Mouse (Mus musculus): Measurements from ENCODE around the gene Ccdc124. TPM values are rescaled to one million over a fixed set of nuclear protein-coding genes. Genes with fewer than 3 reads are reported as not detected.

The Ccdc124 gene
- polyA plus RNA-seq, 1 experiment from 2014 or later, result 149 TPM

DNA sequence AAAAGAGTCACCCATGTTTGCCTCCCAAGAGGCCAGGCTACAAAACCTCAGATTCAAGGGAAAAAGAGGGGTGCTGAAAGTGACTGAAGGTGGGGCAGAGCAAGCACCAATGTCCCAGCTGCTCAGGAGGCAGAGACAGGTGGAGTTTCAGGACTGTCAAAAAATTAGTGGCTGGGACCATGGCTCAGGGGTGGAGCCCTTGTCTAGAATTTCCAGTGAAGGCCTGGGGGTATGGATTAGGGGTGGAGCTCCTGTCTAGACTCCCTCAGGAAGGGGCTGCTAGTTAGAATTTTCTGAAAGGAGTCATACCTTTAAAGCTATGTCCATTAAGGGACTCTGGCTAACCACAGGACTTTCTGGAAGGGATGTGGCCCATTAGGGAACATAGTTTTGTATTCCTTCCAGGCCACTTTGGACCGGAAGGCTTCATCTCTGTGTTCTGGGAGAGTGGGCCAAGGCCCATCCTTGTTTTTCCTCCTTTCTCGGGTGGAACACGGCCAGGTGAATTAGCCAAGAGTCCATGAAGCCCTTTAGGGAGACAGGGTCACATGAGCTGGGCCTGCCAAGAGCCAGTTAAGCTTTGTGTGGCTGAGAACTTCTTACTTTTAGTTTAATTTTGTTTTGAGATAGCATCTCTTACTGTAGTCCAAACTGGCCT, 24.3 kb downstream of the Ccdc124 start:
- ATAC-seq (ENCODE audit: low FRiP score, low TSS enrichment) (no peak), DNase-seq (no peak)
- Histone ChIP-seq H3K9ac (replicated peaks; ENCODE audit: low read length) (no peak overlapping the region), H3K27me3 (ENCODE audit: control insufficient read depth, insufficient read depth, low read length) (no peaks in the 10 kb centered on the region), H3K36me3 (ENCODE audit: control insufficient read depth, insufficient read depth, low read length) (peaks cover 18% of the 10 kb centered on the region), H3K4me1 (ENCODE audit: control insufficient read depth, insufficient read depth, low read length) (no peaks in the 10 kb centered on the region), H3K9me3 (ENCODE audit: control insufficient read depth, low read length) (no peaks in the 10 kb centered on the region), H3K4me3 (replicated peaks; ENCODE audit: low read depth, low read length) (no peak overlapping the region), H3K4me2 (ENCODE audit: low read length) (no peak overlapping the region), H3K27ac (replicated peaks; ENCODE audit: low read depth, low read length) (no peak overlapping the region)
- WGBS, result 87% methylated on average over 3 of the region's 3 CpGs

DNA sequence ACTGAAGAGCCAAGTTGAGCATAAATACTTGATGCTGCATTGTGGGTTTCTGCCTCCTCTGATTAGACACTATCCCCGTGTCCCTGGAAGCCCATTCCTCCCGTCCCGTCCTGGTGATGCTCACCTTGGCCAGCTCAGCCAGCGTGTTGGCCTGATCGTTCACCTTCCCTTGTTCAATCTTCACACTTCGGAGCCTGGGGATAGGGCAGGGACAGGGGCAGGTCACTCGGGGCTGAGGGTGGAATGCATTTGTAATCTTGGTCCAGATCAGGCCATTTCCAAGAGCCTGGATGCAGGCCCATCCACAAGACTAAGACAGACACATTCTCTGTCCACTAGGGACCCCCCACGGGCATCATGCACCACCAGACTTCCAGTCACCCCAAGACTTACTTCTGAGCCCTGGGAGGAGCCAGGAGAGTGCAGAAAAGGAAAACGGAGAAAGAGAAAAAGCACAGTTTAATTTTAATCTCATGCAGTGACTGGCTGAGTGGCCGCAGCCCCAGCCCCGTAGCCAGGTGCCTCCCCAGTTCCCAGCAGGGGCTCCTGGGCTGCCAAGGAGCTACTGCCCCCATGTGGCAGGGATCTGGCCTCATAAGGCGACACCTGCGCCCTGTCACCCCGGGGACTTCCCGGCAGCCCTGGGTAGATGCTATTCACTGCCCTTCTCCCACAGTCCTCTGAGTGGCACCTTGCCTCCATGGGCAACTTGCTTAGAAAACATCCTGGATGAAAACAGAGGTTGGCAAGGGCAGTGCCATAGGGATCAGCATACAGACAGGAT, 27.2 kb downstream of the Ccdc124 start:
- no peaks in the 10 kb centered on the region for H3K4me1 ChIP-seq (ENCODE audit: control insufficient read depth, insufficient read depth, low read length)
- DNase-seq (no peak), ATAC-seq (ENCODE audit: low FRiP score, low TSS enrichment) (no peak)
- no peak overlapping the region for H3K4me2 ChIP-seq (ENCODE audit: low read length)
- no peak overlapping the region for H3K4me3 ChIP-seq (replicated peaks; ENCODE audit: low read depth, low read length)
- WGBS, result 57% methylated on average over 15 of the region's 15 CpGs
- peaks cover 16% of the 10 kb centered on the region for H3K36me3 ChIP-seq (ENCODE audit: control insufficient read depth, insufficient read depth, low read length)
- no peaks in the 10 kb centered on the region for H3K9me3 ChIP-seq (ENCODE audit: control insufficient read depth, low read length)
- no peak overlapping the region for H3K9ac ChIP-seq (replicated peaks; ENCODE audit: low read length)
- H3K27ac ChIP-seq (replicated peaks; ENCODE audit: low read depth, low read length), result no peak overlapping the region
- no peaks in the 10 kb centered on the region for H3K27me3 ChIP-seq (ENCODE audit: control insufficient read depth, insufficient read depth, low read length)

DNA sequence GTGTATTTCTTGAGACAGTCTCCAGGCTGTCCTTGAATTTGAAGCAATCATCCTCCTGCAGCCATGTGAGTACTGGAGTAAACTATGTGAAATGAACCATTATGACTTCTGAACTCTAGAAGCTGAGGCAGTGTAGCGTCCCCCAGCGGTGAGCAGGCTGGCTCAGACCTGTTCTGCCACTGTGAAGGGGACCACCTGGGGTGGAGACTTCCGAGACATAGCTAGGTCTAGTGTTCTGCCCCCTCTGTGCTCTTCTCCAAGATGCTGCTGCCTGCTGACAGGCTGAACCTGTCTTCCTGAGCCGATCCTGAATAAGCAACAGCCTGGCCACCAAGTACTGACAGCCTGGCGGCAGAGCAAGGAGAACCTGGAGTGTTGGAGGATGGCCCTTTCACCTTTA, 28.6 kb downstream of the Ccdc124 start:
- ATAC-seq (ENCODE audit: low FRiP score, low TSS enrichment), result no peak

DNA sequence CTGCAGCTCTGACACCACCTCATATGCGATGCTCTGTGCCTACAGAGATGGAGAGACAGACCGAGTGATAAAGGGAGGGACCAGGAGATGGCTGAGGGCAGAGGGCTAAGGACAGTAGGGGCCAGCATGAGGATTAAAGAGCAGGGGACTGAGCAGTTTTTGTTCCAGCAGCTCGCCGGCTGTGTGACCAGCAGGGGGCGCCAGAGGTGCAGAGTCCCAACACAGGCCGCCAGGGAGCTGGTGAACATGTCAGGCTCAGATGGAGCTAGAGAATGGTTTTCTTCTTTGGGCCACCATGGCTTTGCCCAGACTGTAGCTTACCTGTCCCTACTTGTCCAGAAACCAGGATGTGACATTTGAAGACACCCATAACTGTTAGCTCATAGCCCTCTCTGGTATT, 29.2 kb downstream of the Ccdc124 start:
- H3K9me3 ChIP-seq (ENCODE audit: control insufficient read depth, low read length), result no peaks in the 10 kb centered on the region
- H3K27ac ChIP-seq (replicated peaks; ENCODE audit: low read depth, low read length), result no peak overlapping the region
- ATAC-seq (ENCODE audit: low FRiP score, low TSS enrichment), result no peak
- no peak overlapping the region for H3K9ac ChIP-seq (replicated peaks; ENCODE audit: low read length)
- peaks cover 13% of the 10 kb centered on the region; the same call in 1 of the 2 replicates for H3K36me3 ChIP-seq (ENCODE audit: control insufficient read depth, insufficient read depth, low read length)
- H3K4me2 ChIP-seq (ENCODE audit: low read length), result no peak overlapping the region
- no peaks in the 10 kb centered on the region for H3K27me3 ChIP-seq (ENCODE audit: control insufficient read depth, insufficient read depth, low read length)
- 0 out of 2 replicates have a peak, but pooled peaks cover 3% of the 10 kb centered on the region for H3K4me1 ChIP-seq (ENCODE audit: control insufficient read depth, insufficient read depth, low read length)
- DNase-seq, result peak; percentile 92
- no peak overlapping the region for H3K4me3 ChIP-seq (replicated peaks; ENCODE audit: low read depth, low read length)
- WGBS, result 2% methylated on average over 6 of the region's 6 CpGs

More for the DNA sequence above, 28.6 kb downstream of the Ccdc124 start:
- Histone ChIP-seq H3K4me3 (replicated peaks; ENCODE audit: low read depth, low read length) (no peak overlapping the region), H3K9me3 (ENCODE audit: control insufficient read depth, low read length) (no peaks in the 10 kb centered on the region), H3K36me3 (ENCODE audit: control insufficient read depth, insufficient read depth, low read length) (peaks cover 13% of the 10 kb centered on the region; the same call in 1 of the 2 replicates), H3K27me3 (ENCODE audit: control insufficient read depth, insufficient read depth, low read length) (no peaks in the 10 kb centered on the region), H3K9ac (replicated peaks; ENCODE audit: low read length) (no peak overlapping the region), H3K4me1 (ENCODE audit: control insufficient read depth, insufficient read depth, low read length) (0 out of 2 replicates have a peak, but pooled peaks cover 1% of the 10 kb centered on the region), H3K4me2 (ENCODE audit: low read length) (no peak overlapping the region), H3K27ac (replicated peaks; ENCODE audit: low read depth, low read length) (no peak overlapping the region)
- WGBS, result 48% methylated on average over 5 of the region's 5 CpGs
- no peak for DNase-seq

DNA sequence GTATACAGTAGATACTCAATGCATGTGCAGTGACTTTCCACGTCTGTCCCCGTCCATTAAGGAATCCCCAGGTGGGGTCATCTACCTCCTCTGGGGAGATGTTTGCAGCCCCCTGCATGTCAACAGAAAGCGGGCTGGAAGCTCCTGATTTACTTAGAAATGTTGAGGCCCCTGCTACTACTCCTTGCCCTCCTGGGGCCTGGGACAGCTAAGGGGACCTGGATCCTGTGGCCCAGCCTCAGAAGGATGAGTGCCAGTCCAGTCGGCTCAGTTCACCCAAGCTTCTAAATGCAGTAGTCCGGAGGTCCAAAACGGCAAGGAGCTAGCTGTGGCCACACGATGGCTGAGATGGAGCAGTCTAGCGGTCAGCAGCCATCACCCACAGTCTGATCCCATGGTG, 29.8 kb downstream of the Ccdc124 start:
- no peak overlapping the region for H3K27ac ChIP-seq (replicated peaks; ENCODE audit: low read depth, low read length)
- no peaks in the 10 kb centered on the region for H3K9me3 ChIP-seq (ENCODE audit: control insufficient read depth, low read length)
- H3K27me3 ChIP-seq (ENCODE audit: control insufficient read depth, insufficient read depth, low read length), result no peaks in the 10 kb centered on the region
- WGBS, result 90% methylated on average over 8 of the region's 8 CpGs
- peaks cover 13% of the 10 kb centered on the region; the same call in 1 of the 2 replicates for H3K36me3 ChIP-seq (ENCODE audit: control insufficient read depth, insufficient read depth, low read length)
- no peak overlapping the region for H3K9ac ChIP-seq (replicated peaks; ENCODE audit: low read length)
- no peak for ATAC-seq (ENCODE audit: low FRiP score, low TSS enrichment)
- H3K4me1 ChIP-seq (ENCODE audit: control insufficient read depth, insufficient read depth, low read length), result 0 out of 2 replicates have a peak, but pooled peaks cover 3% of the 10 kb centered on the region
- DNase-seq, result no peak
- H3K4me3 ChIP-seq (replicated peaks; ENCODE audit: low read depth, low read length), result no peak overlapping the region
- no peak overlapping the region for H3K4me2 ChIP-seq (ENCODE audit: low read length)

DNA sequence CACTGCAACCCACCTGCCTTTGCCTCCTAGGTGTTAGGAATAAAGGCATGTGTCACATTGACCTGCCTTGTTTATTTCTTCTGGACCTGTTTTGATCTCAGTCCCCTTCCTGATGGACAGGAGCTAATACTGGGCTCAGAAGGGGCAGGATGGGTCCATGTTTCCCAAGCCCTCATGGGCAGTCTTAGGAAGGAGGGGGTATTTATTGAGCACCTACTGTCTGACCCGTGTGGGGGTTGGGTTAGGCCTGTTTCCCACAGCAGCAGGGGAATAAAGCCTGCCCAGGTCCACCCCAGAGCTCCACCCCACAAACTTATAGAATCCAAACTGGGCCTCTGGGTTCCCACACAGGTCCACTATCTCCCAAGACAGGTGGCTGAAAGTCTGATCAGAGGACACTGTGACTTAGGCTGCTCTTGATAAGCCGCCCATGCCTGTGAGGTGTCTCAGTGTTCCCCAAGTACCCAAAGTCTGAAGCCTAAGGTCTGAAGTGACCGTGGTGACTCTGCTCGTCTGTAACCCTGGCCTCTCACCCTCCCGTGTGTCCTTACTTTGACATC, 30.4 kb downstream of the Ccdc124 start:
- H3K4me3 ChIP-seq (replicated peaks; ENCODE audit: low read depth, low read length), result no peak overlapping the region
- H3K36me3 ChIP-seq (ENCODE audit: control insufficient read depth, insufficient read depth, low read length), result peaks cover 13% of the 10 kb centered on the region; the same call in 1 of the 2 replicates
- no peaks in the 10 kb centered on the region for H3K27me3 ChIP-seq (ENCODE audit: control insufficient read depth, insufficient read depth, low read length)
- 83% methylated on average over 5 of the region's 5 CpGs for WGBS
- no peak overlapping the region for H3K4me2 ChIP-seq (ENCODE audit: low read length)
- ATAC-seq (ENCODE audit: low FRiP score, low TSS enrichment), result no peak
- no peak overlapping the region for H3K9ac ChIP-seq (replicated peaks; ENCODE audit: low read length)
- no peak for DNase-seq
- no peaks in the 10 kb centered on the region for H3K9me3 ChIP-seq (ENCODE audit: control insufficient read depth, low read length)
- H3K27ac ChIP-seq (replicated peaks; ENCODE audit: low read depth, low read length), result no peak overlapping the region
- H3K4me1 ChIP-seq (ENCODE audit: control insufficient read depth, insufficient read depth, low read length), result 0 out of 2 replicates have a peak, but pooled peaks cover 7% of the 10 kb centered on the region

DNA sequence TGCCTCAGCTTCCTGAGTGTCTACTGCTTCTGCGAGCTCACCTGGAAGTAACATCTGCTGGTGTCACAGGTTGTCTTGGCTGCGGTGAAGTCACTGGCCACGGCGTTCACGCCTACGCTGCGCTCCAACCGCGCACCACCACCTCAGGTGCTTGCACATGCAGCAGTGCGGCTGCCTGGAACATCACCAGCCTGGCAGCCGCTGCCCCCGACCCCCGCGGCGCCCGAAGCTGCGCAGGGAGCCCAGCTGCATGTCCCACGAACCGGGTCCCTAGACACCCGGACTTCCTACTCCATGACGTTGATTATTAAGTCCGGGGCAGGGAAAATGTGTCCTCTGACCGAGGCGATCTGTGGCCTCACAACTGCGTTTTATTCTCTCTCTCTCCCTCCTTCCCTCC, 31.3 kb downstream of the Ccdc124 start:
- H3K27ac ChIP-seq (replicated peaks; ENCODE audit: low read depth, low read length), result no peak overlapping the region
- WGBS, result 71% methylated on average over 25 of the region's 25 CpGs

DNA sequence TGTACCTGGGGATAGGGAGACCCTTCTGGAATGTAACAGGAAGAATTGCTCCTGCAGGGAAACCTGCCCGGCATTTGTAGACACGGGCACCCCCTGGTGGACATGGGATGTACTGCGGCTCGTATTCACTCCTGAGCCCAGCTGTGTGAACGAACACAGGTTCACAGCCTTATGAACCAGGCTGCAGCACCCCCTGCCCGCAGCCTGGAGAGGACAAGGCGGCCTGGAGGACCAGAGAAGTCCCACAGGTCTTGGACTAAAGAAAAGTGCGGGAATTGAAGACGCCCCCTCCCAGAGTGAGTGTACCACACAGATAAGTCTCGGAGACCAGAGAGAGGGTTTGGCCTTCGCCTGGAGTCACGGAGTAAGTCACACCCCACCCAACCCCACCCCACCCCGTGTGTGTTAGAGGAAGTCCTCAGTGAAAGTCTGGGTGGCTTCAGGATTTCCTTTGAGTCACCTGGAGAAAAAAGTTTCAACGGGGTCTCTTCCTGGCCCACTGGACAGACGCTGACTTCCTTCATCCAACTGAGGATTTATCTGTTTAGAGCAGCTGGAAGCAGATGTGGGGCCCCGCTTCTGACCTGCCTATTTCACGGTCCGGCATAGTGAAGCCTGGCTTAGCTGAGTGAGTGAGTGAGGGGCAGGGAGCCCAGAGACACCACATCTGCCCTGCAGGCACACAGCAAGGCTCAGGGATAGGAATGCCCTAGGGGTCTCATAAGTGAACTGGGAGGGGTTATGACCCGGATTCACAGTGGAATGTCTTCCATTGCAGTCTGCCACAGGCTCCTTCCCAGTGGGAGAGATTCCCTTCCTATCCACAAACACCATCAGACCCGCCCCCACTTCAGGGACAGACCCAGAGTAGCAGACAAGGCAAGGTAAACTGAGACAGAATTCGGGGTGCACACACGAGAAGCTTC, 32.3 kb downstream of the Ccdc124 start:
- Histone ChIP-seq H3K4me2 (ENCODE audit: low read length) (no peak overlapping the region), H3K36me3 (ENCODE audit: control insufficient read depth, insufficient read depth, low read length) (peaks cover 3% of the 10 kb centered on the region; the same call in 1 of the 2 replicates), H3K4me1 (ENCODE audit: control insufficient read depth, insufficient read depth, low read length) (0 out of 2 replicates have a peak, but pooled peaks cover 7% of the 10 kb centered on the region), H3K27me3 (ENCODE audit: control insufficient read depth, insufficient read depth, low read length) (no peaks in the 10 kb centered on the region), H3K4me3 (replicated peaks; ENCODE audit: low read depth, low read length) (no peak overlapping the region), H3K9ac (replicated peaks; ENCODE audit: low read length) (no peak overlapping the region), H3K9me3 (ENCODE audit: control insufficient read depth, low read length) (no peaks in the 10 kb centered on the region), H3K27ac (replicated peaks; ENCODE audit: low read depth, low read length) (peak overlapping the region; percentile 41; the same call in 1 of the 2 replicates)
- ATAC-seq (ENCODE audit: low FRiP score, low TSS enrichment) (no peak), DNase-seq (peak; percentile 93)
- 39% methylated on average over 22 of the region's 22 CpGs for WGBS

More for the DNA sequence above, 31.3 kb downstream of the Ccdc124 start:
- H3K9me3 ChIP-seq (ENCODE audit: control insufficient read depth, low read length), result no peaks in the 10 kb centered on the region
- DNase-seq, result no peak
- peaks cover 7% of the 10 kb centered on the region; the same call in 1 of the 2 replicates for H3K36me3 ChIP-seq (ENCODE audit: control insufficient read depth, insufficient read depth, low read length)
- no peak overlapping the region for H3K4me3 ChIP-seq (replicated peaks; ENCODE audit: low read depth, low read length)
- no peak for ATAC-seq (ENCODE audit: low FRiP score, low TSS enrichment)
- H3K27me3 ChIP-seq (ENCODE audit: control insufficient read depth, insufficient read depth, low read length), result no peaks in the 10 kb centered on the region
- 0 out of 2 replicates have a peak, but pooled peaks cover 7% of the 10 kb centered on the region for H3K4me1 ChIP-seq (ENCODE audit: control insufficient read depth, insufficient read depth, low read length)
- no peak overlapping the region for H3K9ac ChIP-seq (replicated peaks; ENCODE audit: low read length)
- H3K4me2 ChIP-seq (ENCODE audit: low read length), result no peak overlapping the region
